Mouse (Mus musculus) heart, postnatal 4 days (tissue): Measurements from ENCODE around the gene Rusc2. TPM values are rescaled to one million over a fixed set of nuclear protein-coding genes. Genes with fewer than 3 reads are reported as not detected.

Experiments used
- DNase-seq: peaks from one replicate; pipeline ENCODE4 v3.0.0; 2021
- total RNA-seq, 2 experiments: library from RNA; stranded (reverse); gene quantifications; 2 replicates each; pipeline ENCODE4 v1.2.3; 2021

Gene Rusc2
- total RNA-seq, 2 experiments from 2014 or later: 39.5 to 41.2 TPM

DNA sequence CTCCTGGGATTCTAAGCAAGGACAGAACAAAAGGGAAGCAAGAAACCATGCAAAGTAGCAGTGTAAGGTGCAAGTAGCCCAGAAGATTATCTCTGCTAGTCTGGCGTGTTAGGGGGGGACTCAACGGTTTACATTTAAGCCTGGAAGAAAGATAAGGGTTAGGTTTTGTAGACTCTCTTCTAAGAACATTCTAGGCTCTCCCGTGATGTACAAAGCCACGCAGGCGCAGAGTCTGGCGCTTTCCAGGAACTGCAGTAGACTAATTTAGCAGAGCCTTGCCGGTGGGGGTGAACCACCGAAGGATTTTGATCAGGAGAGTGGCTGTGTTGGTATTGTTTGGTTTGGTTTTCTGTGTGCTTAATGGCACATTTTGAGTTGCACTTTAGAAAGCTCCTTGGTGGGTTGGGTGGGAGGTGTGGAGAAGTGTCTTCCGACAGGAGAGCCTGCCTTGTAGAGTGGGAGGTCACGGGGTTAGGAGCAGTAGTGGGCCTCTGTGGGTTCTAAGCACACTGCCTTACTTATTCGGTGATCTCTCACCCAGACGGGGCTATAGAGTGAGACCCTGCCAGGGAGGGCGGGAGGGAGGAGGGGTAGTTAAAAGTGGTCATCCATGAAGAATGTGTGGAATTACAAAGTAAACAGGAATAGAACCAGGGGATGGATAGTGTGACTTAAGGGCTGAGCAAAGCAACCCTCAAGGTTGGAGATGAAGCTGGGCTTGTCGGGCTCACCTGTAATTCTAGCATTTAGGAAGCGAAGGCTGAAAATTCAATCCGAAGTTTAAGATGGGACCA is 35.7 kb downstream of the Rusc2 start:
- DNase-seq: no peak

DNA sequence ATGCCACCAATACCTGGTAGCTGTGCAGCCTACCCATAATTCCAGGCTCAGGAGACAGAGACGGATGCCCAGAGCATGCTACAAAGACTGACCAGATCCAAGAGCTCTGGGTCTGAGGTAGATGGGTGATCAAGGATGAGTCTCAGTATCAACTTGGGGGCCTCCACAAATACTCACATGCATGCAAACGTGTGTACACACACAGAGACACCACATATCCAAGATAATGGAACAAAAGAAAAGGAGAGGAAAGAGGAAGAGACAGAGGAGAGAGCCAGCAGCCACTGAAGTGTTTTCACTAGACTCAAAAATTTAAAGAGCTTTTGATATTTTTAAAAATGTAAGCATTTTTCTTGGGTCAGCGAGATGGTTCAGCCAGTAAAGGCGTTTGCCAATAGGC is 36.7 kb downstream of the Rusc2 start:
- DNase-seq: no peak

DNA sequence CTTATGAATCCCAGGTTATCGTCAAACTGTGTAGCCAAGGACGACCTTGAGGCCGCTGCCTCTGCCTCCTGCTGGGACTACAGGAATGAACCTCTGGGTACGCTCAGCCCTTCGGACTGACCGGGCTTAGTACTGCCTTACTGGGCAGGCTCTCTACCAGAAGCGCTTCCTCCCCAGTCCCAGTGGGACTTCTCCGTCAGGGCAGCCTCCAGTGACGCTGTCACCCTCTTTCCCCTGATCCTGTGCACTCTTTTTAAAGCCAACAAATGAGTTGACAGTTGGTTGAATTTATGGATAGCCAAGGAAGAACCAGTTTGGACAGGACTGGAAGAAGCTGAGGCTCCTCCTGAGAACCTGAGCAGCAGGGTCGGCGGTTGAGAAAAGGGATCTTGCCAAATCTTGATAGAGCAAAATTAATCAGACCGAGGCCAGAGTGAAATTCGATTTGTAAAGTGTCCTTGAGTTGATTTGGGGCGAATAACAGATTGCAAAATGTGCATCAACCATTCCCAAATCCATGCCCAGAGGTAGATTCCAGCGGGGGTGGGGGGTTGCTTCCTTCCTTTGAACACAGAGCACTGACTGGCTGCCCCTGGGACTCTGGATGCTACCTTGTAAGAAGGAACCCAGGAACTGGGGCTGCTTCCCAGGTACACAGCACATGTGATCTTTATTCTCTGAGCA is 37.3 kb downstream of the Rusc2 start:
- no peak for DNase-seq

DNA sequence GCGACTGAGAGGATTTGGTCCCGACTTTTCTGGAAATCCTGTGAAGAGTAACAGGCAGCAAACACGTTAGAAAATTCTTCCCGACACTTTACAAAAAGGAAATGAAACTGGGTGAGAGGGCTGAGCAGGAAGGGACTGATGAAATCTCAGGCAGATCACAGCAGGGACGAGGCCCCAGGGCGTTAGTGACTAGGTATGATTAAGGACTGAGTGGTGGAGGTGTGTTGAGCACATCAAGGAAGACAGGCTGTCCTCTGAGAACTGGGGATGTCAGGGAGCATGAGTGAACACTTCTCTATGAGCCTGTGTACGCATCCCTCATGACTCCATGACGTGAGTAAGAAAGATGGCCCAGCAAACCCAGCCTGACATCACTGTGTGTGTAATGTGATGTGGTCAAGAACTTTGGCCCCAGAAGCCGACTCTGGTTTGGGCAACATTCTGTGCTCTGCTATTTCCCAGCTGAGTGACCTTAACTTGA is 38.1 kb downstream of the Rusc2 start:
- DNase-seq: no peak

DNA sequence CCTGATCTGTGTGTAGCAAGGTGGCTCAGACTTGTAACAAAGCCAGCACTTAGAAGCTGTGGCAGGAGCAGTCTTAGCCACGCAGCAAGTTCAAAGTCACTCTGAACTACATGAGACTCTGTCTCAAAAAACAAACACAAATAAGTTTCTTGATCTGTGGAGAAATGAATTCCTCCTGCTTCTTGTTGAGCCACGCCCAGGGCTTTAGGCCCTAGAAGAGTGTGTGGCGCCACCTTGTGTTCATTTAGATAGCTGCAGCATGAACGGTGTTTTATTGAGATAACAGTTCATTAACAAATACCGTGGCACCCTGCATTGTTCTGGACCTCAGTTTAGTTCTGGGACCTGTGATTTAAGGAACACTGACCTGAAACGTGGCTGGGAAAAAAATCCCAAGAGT is 38.5 kb downstream of the Rusc2 start:
- peak; percentile 87 for DNase-seq

DNA sequence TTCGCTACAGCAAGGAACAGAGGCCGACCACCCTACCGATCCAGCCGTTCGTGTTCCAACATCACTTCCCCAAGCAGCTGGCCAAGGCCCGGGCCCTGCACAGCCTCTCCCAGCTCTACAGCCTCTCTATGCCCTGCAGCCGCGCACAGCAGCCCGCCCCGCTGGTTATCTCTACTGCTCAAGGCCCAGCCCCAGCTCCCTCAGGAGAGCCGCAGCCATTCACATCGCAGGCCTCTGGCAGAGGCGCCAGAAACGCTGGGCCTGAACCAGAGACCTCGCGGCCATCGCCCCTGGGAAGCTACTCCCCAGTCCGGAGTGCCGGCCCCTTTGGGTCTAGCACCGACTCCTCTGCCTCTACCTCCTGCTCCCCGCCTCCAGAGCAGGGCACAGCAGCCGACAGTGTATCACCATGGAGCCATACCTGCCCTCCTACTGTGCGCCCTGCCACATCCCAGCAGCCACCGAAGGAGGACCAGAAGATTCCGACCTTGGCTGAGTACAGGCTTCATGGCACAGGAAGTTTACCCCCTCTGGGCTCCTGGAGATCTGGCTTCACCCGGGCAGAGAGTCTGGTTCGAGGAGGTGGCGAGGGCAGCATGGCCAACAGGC is 40.0 kb downstream of the Rusc2 start:
- DNase-seq: no peak

DNA sequence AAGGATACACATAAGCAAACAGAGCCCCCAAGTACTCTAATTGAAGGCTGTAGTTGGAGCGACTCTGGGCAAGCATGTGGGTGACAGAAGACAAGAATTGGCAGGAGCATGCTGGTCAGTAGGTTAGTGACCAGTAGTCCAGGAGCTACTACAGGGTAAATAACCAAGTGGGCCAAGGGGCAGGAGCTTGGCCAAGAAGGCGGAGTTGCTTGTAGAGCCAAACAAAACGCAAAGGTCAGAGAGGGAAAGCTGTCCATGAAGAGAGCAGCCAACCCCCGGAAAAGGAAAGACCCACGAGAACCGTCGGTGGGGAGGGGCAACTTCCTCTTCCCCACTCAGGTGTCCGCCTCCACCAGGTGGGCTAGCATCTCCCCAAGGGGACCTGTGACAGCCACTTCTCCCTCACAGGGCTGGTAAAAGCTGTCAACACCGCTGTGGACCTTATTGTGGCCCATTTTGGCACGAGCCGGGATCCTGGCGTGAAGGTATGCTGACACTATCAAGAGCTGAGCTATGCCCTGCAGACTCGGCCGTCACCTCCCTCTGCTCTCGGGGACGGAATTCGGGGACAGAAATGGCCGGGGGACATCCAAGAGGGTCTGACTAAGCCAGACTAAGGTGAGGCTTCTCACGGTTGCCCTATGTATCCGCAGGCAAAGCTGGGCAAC is 41.6 kb downstream of the Rusc2 start:
- no peak for DNase-seq

DNA sequence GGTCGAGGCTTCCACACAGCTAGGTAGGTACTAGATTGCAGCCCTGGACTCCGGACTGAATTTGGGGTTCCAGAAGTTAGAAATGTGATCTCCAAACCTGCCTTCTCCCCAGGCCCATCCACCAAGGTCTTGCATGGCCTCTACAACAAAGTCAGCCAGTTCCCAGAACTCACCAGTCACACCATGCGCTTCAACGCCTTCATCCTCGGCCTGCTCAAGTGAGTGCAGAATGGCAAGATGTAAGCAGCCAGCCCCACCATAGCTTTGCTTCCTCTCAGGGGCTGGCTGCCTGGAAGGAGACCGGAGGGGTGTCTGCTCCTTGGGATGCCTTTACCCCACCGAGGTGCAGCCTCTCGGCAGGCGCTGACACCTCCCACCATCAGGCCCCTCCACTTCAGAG is 42.3 kb downstream of the Rusc2 start:
- DNase-seq: no peak

DNA sequence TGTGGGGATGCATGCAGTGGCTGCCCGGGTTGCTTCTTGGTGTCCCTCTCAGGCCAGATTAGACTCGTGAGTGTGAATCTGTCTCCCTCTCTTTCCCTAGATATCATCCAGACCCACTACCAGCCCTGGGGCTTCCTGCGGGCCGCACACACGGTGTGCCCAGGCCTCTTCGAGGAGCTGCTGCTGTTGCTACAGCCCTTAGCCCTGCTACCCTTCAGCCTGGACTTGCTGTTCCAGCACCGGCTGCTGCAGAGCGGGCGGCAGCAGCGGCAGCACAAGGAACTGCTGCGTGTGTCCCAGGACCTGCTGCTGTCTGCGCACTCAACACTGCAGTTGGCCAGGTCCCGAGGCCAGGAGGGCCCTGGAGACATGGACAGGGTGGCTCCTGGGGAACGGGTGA is 43.4 kb downstream of the Rusc2 start:
- DNase-seq: no peak

DNA sequence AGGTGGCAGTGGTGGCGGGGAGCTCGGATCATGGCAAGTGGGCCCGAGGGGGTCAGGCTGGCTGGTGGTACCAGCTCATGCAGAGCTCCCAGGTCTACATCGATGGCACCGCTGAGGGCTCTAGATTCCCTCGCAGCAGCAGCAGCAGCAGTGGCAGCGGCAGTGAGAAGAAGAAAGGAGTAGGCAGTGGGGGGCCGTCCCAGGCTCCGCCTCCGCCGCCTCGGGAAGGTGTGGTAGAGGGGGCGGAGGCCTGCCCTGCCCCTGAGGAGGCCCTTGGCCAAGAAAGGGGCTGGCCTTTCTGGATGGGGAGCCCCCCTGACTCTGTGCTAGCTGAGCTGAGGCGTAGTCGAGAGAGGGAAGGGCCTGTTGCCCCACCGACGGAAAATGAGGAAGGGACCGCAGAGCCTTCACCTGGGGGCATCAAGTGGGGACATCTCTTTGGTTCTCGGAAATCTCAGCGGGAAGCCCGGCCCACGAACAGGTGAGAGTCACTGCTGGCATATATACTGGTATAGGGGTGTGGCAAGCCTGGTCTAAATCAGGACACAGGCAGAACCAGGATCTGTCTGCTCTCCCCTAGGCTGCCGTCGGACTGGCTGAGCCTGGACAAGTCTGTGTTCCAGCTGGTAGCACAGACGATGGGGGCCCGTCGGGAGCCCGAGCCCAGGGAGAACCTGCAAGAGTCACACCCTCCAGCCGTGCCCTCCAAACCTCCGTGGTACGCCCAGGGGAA is 44.0 kb downstream of the Rusc2 start:
- DNase-seq: no peak

DNA sequence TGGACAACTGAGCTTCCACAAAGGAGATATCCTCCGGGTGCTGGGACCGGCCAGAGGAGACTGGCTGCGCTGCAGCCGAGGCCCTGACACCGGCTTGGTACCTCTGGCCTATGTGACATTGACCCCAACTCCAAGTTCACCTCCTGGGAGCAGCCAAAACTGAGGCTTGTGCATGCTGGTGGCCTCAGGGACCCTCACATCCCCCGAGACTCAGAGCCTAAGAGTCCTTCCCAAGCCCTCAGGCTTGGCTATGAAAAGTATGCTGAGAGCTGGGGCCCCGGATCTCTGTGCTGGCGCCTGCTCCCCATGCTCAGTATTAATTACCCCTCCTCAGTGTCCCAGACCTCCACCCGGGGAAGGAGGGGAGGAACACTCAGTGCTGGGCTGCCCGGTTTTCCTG is 44.7 kb downstream of the Rusc2 start:
- DNase-seq: no peak

DNA sequence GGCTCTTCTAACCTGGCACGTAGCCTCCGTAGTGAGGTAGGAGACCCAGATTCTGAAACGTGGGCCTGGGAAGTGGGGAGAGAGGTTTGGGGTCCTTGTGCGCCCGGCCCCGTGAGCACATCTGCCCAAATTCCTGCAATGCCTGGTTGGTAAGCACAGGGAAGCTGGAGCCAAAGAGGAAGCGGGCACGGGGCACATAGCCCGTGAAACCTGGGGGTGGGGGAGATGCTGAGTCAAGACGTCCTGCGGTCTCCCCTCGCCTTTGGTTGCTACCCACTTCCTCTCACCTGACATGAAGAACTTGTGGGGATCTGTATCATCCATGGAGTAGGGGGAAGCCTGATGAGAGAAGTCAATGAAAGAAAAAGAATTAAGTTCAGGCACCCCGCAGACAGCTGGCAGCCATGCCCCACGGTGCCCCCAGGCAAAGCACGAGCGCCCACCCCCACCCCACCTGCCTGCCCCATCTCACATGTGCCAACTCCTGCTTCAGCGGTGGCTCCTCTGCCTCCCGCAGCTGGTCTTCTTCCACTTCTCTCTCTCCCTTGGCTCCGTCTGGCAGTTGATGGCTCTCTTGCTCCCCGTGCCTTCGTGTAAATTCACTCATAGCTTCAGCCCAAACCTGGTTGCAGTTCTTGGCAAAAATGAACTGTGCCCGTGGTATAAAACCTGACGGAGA is 45.9 kb downstream of the Rusc2 start:
- no peak for DNase-seq

DNA sequence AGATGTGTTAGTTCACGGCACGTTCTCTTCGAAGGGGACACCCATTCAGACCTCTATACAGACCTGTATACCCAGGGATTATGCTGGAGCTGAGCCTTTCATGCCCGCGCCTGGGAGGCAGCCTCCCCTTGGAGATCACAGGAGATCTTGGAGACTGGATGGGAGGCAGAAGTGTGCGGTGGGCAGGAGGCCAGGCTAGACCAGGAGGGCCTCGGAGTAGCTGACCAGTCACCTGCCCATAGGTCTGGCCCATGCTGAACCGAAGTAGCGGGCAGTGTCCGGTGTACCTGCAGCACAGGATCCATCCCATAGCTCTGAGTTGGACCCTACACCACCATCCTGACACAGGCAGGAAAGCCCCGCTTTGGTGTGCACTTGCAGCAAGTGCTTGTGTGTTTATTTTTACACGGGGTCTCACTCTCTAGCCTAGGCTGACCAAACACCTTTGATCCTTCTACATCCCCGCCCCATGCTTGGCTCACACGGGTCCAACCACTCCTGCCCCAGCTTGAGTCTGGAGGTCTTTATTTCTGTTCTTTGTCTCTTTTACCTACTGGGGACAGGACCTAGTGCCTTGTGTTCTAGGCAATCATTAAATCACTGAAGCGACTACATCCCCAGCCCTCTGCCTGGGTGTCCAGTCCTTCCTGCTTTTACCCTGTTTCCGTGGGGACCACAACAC is 46.5 kb downstream of the Rusc2 start:
- DNase-seq: no peak

DNA sequence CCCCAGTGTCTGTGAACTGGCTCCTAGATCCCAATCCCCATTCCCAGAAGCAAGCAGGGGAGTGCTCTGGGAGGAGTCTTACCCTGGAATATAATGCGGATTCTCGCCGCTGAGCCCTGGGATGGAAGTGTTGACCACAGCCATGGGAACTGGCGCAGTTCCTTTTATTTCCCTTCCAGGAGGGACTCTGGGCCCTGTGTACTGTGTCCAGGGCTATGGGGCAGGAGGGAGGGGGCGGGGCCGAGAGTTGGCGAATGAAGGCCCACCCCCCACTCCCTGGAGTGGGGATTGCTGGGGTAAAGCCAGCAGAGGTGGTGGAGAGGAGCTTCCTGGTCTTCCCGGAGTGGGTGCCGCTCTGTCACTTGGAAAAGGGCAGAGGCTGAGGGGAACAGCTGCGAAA is 47.2 kb downstream of the Rusc2 start, which contains the start of gene Fam166b:
Fam166b (minus strand) TSS at position 189 of the 400 bp plus-strand sequence.
- DNase-seq: peak; percentile 51

DNA sequence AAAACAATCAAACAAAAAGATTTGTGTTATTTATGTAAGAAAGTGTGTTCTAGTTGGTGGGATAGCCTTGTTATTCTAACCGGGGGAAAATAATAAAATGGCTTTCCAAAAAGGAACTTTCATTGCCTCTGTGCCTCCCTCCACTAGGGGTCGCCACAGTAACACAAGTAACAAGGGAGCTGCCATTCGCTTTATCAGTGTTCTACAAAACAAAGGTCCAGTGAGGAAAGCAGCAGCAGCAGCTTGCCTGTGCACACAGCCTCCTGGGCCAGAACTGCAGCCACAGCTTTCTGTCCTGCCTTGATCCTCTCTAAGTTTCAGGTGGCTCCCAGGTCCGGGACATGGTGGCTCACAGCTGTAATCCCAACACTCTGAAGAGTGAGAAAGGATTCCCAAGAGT is 49.9 kb downstream of the Rusc2 start:
- DNase-seq: peak; percentile 91

DNA sequence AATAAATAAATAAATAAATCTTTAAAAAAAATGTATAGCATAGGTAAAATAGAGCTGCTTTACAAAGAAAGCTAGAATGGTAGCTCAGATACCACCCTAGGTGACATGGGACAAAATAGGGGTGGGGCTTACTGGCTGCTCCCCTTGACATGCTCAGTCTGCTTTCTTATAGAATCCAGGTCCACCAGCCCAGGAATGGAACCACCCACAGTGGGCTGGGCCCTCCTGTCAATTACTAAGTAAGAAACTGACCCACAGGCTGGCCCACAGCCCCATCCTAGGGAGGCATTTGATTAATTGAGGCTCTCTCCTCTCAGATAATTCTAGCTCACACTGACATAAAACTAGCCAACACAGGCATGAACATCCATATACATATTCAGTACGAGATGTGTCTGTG is 51.1 kb downstream of the Rusc2 start:
- DNase-seq: no peak

DNA sequence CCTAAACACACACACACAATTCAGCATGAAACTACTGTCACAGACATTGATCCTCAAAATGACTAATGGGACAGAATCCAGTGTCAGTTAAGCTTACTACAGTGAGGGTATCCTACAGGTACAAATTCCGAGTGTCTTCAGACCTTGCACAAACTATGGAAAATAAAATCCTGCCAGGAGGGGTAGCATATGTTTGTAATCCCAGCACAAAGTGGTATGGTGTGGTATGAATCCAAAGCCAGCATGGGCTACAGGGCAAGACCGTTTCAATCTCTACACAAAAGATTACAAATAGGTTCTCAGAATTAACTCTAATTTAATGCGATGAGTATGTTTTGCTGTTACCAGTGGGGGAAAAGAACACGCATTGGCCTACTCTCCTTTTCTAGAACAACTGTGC is 59.9 kb downstream of the Rusc2 start, which contains the start of gene Tesk1:
Tesk1 (plus strand) TSS at position 301 of the 400 bp plus-strand sequence.
- no peak for DNase-seq

DNA sequence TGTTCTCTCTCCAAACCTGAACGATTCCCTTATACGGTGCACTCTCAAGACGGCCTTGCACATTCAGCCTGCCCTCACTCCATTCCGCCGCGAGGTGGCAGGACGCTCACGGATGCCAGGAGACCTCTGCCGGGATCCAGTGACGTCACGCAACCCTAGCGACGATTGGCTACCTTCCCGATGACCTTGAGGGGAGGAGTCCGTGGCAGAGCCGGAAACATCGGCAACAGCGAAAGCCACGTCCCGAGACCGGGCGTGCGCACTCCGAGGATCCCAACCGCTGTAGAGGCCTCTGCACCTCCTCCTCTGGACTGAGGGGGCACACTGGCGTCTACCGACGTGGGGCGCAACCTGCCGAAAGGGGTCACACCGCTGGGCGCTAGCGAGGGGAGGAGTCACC is 60.3 kb downstream of the Rusc2 start:
- peak; percentile 100 for DNase-seq

DNA sequence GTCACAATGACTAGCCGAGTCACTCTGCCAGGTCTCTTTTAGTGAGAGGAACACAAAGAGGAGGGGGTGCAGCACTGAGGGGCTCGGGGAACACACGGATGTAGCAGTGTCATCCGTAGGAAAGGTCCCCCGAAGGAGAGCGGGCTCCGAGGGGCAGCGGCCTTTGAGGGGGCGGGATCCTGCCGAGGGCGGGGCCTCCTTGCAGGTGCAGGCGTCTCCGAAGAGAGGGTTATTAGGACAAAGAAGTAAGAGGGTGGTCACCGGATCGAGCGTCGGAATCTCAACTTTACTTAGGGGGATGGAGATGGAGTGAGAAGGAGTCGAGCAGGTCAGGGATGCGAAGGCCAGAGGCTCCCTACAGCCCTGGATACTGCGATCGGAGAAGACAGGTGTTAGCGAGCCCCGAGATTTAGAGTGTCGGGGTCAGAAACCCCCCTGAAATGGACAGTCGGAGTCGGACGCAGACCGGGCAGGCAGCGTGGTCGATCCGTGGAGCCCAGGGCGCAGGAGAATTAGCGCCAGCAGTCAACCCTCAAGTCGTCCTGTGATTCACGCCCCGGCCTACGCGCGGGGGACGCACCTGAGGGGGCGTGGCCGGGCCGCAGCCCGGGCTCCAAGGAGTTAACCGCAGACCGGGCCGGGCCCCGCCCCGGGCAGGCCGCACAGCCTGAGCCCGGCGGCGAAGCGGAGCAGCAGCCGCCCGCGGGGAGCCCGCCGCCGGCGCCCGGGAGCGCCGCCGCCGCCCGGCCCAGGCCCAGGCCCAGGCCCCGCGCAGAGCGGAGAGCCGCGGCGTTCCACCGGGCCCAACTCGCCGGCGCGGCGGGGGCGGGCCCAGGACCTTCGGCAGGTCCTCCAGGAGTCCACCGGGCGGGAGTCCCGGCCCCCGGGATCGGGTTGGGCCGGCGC is 60.9 kb downstream of the Rusc2 start:
- peak; percentile 78 for DNase-seq

DNA sequence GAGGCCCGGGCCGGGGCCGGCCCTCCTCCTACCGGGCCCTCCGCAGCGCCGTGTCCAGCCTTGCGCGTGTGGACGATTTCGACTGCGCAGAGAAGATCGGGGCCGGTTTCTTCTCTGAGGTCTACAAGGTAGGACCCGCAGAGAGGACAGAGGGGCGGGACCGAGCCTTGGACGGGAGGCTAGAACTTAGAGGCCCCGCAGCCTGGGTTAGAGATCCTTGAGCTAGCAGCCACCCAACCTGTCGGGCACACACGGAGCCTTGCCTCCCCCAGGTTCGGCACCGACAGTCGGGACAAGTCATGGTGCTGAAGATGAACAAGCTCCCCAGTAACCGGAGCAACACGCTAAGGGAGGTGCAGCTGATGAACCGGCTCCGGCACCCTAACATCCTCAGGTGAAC is 61.7 kb downstream of the Rusc2 start:
- DNase-seq: peak; percentile 55
